Mouse (Mus musculus) granulocyte monocyte progenitor cell, adult 5-6 weeks (primary cell): ENCODE measurements around the gene Slc16a9. TPM values are rescaled to one million over a fixed set of nuclear protein-coding genes. Genes with fewer than 3 reads are reported as not detected.
A peak's percentile ranks its signal among the peaks of the same experiment; 100 is the strongest.

ENCODE experiments used
- ATAC-seq: replicated peaks from 2 replicates; pipeline ENCODE4 v1.8.0; 2016; ENCODE audit warnings: mild to moderate bottlenecking, moderate TSS enrichment, inconsistent platforms; ENCODE audit not compliant: poor library complexity, severe bottlenecking
- total RNA-seq, 2 experiments: library from RNA; stranded (forward) in 1 of 2; stranded (reverse) in 1 of 2; fragments of 200-712, 200-1000 nt in 1 of 2; fragments of >200 nt in 1 of 2; fragmentation: Nextera tagmentation in 1 of 2; gene quantifications; 2 replicates each; pipeline ENCODE4 v1.2.3; 2014 to 2017

Slc16a9 gene
- total RNA-seq, 2 experiments from 2014 or later: 0.41 to 3.4 TPM

GRCm38 (mm10) chr10:70296531-70297366, 51.8 kb downstream of the Slc16a9 start:
- ATAC-seq: peak; percentile 95

- ATAC-seq: no peak
Observed at GRCm38 (mm10) chr10:70299118-70299517, 54.2 kb downstream of the Slc16a9 start.

GRCm38 (mm10) chr10:70299653-70300052, 54.8 kb downstream of the Slc16a9 start:
- ATAC-seq: no peak

GRCm38 (mm10) chr10:70301190-70301589, 56.3 kb downstream of the Slc16a9 start:
- ATAC-seq: no peak

- ATAC-seq: no peak
Observed at GRCm38 (mm10) chr10:70303203-70303602, 58.3 kb downstream of the Slc16a9 start.

GRCm38 (mm10) chr10:70305683-70306082, 60.8 kb downstream of the Slc16a9 start:
- ATAC-seq: no peak

- ATAC-seq: no peak
Observed at GRCm38 (mm10) chr10:70309416-70309815, 64.5 kb downstream of the Slc16a9 start.

- ATAC-seq: no peak
Observed at GRCm38 (mm10) chr10:70310646-70311045, 65.7 kb downstream of the Slc16a9 start.

- ATAC-seq: no peak
Observed at GRCm38 (mm10) chr10:70315895-70316294, 71.0 kb downstream of the Slc16a9 start.

- ATAC-seq: no peak
Observed at GRCm38 (mm10) chr10:70316856-70317255, 72.0 kb downstream of the Slc16a9 start.

- no peak for ATAC-seq
Observed at GRCm38 (mm10) chr10:70317394-70317965, 72.6 kb downstream of the Slc16a9 start.

GRCm38 (mm10) chr10:70318630-70319029, 73.7 kb downstream of the Slc16a9 start:
- peak; percentile 68 for ATAC-seq

GRCm38 (mm10) chr10:70325518-70325917, 80.6 kb downstream of the Slc16a9 start:
- no peak for ATAC-seq

GRCm38 (mm10) chr10:70327331-70327730, 82.4 kb downstream of the Slc16a9 start:
- no peak for ATAC-seq

- no peak for ATAC-seq
Observed at GRCm38 (mm10) chr10:70328139-70328538, 83.2 kb downstream of the Slc16a9 start.

Other genes starting within 250 kb of the Slc16a9 start
- gene Ccdc6, start 148.0 kb upstream of the Slc16a9 start, total RNA-seq (2014; fragmentation: Nextera tagmentation): 28.6 and 33.8 TPM in 2 replicates
- gene Ccdc6, start 148.0 kb upstream of the Slc16a9 start, total RNA-seq (2017): 17.7 and 18.8 TPM in 2 replicates
- not detected in 2 replicates for gene Mrln, start 40.4 kb upstream of the Slc16a9 start, total RNA-seq (2014; fragmentation: Nextera tagmentation)
- gene Mrln, start 40.4 kb upstream of the Slc16a9 start, total RNA-seq (2017): not detected in 2 replicates
- gene Fam13c, start 195.4 kb downstream of the Slc16a9 start, total RNA-seq (2014; fragmentation: Nextera tagmentation): not detected in 2 replicates
- gene Fam13c, start 195.4 kb downstream of the Slc16a9 start, total RNA-seq (2017): not detected in 2 replicates